Mouse (Mus musculus) heart, adult 11 months (tissue): ENCODE results near the gene Afg1l.

ENCODE experiments used
- DNase-seq: peaks from one replicate; pipeline ENCODE4 v3.0.0; 2022

The Afg1l gene

GRCm38 (mm10) chr10:42478341-42478720 is at the start of gene Afg1l:
Gene Afg1l (minus strand): TSS chr10:42478565.
- peak; percentile 99 for DNase-seq

- DNase-seq, result no peak
These were observed 47.3 kb upstream of the Afg1l start for GRCm38 (mm10) chr10:42525682-42526081.

- no peak for DNase-seq
These were observed 45.3 kb upstream of the Afg1l start for GRCm38 (mm10) chr10:42523556-42524162.

- no peak for DNase-seq
These were observed 44.5 kb upstream of the Afg1l start for GRCm38 (mm10) chr10:42522912-42523311.

GRCm38 (mm10) chr10:42521315-42521981 is 43.1 kb upstream of the Afg1l start:
- no peak for DNase-seq

- no peak for DNase-seq
These were observed 40.0 kb upstream of the Afg1l start for GRCm38 (mm10) chr10:42518363-42518762.

- no peak for DNase-seq
These were observed 35.8 kb upstream of the Afg1l start for GRCm38 (mm10) chr10:42514125-42514524.

GRCm38 (mm10) chr10:42511184-42512135 is 33.1 kb upstream of the Afg1l start:
- no peak for DNase-seq

GRCm38 (mm10) chr10:42510141-42510540 is 31.8 kb upstream of the Afg1l start:
- DNase-seq, result no peak

- peak; percentile 95 for DNase-seq
These were observed 25.8 kb upstream of the Afg1l start for GRCm38 (mm10) chr10:42504096-42504710.

- DNase-seq, result no peak
These were observed 24.2 kb upstream of the Afg1l start for GRCm38 (mm10) chr10:42502349-42503111.

- peak; percentile 100 for DNase-seq
These were observed 23.5 kb upstream of the Afg1l start, which contains the start of gene Snx3 for GRCm38 (mm10) chr10:42501775-42502348. Gene Snx3 (plus strand): TSS chr10:42502030.

- no peak for DNase-seq
These were observed 22.8 kb upstream of the Afg1l start for GRCm38 (mm10) chr10:42501161-42501560.

- DNase-seq, result peak; percentile 93
These were observed 22.2 kb upstream of the Afg1l start for GRCm38 (mm10) chr10:42500611-42501010.

GRCm38 (mm10) chr10:42493000-42493399 is 14.6 kb upstream of the Afg1l start:
- DNase-seq, result no peak

GRCm38 (mm10) chr10:42492027-42492771 is 13.8 kb upstream of the Afg1l start:
- no peak for DNase-seq

- no peak for DNase-seq
These were observed 12.8 kb upstream of the Afg1l start for GRCm38 (mm10) chr10:42491158-42491557.

- no peak for DNase-seq
These were observed 10.4 kb upstream of the Afg1l start for GRCm38 (mm10) chr10:42488606-42489296.

GRCm38 (mm10) chr10:42480719-42481118 is 2.4 kb upstream of the Afg1l start:
- DNase-seq, result no peak

GRCm38 (mm10) chr10:42477550-42478340 is 620 bp downstream of the Afg1l start:
- no peak for DNase-seq
